Mouse (Mus musculus): ENCODE results near the gene Agbl5. TPM values are rescaled to one million over a fixed set of nuclear protein-coding genes. Genes with fewer than 3 reads are reported as not detected.
A peak's percentile ranks its signal among the peaks of the same experiment; 100 is the strongest.

Gene Agbl5
- polyA plus RNA-seq, 2 experiments, result 27.7 to 61.9 TPM

DNA sequence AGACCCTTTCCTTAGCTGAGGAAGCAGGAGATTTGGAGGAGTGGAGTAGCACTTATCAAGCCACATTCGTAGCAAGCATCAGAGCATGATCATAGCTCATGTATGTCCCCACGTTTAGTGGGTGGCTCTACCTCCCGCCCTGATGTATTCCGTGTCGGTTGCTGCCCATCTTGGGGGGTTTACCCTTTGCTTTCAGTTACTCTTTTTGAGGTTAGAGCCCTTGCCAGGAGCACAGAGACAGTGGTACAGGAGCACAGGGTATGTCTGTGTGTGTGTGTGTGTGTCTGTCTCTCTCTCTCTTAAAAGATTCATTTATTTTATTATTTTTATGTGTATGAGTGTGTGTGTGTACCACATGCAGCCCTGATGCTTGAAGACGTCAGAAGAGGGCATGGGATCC is 34.6 kb downstream of the Agbl5 start:
- no peak for TF ChIP-seq POLR2A (IDR thresholded peaks at IDR 0.05; ENCODE audit: borderline replicate concordance, extremely low read depth, insufficient read depth, insufficient read length)
- no peak overlapping the region for H3K4me2 ChIP-seq (replicated peaks; ENCODE audit: low read depth, low read length, severe bottlenecking)
- no peak overlapping the region for H3K9ac ChIP-seq (ENCODE audit: low read depth, low read length, severe bottlenecking)
- H3K4me1 ChIP-seq (ENCODE audit: control insufficient read depth, insufficient read depth, low read length), result peaks cover 16% of the 10 kb centered on the region
- peaks cover 30% of the 10 kb centered on the region for H3K36me3 ChIP-seq (ENCODE audit: control insufficient read depth, insufficient read depth, low read length)
- no peaks in the 10 kb centered on the region for H3K9me3 ChIP-seq (ENCODE audit: control insufficient read depth, low read length)
- no peak for DNase-seq (ENCODE audit: low spot score)
- H3K27ac ChIP-seq (replicated peaks; ENCODE audit: low read depth, low read length), result no peak overlapping the region
- H3K27me3 ChIP-seq (ENCODE audit: control insufficient read depth, insufficient read depth, low read length), result no peaks in the 10 kb centered on the region
- 84% methylated on average over 6 of the region's 6 CpGs for WGBS
- no peak overlapping the region for H3K4me3 ChIP-seq (replicated peaks; ENCODE audit: low read length)
- ATAC-seq (ENCODE audit: low FRiP score, low read depth), result no peak

DNA sequence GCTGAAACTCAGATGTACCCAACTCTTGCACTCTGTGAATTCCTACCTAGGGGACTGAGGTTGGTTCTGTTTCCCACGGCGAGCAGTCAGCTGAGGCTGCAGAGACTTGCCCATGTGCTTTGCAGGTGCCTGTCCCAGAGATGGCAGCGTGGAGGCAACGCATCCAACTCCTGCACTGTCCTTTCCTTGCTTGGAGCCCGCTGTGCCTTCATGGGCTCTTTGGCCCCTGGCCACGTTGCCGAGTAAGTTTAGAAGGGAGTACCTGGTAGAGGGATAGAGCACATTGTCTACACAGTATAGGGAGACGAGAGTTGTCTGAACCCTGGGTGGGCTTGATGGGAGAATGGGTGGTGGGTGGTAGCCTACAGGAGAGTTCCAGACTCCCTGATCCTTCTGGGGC is 36.1 kb downstream of the Agbl5 start:
- H3K36me3 ChIP-seq (ENCODE audit: control insufficient read depth, insufficient read depth, low read length), result peaks cover 16% of the 10 kb centered on the region
- no peaks in the 10 kb centered on the region for H3K27me3 ChIP-seq (ENCODE audit: control insufficient read depth, insufficient read depth, low read length)
- H3K9ac ChIP-seq (ENCODE audit: low read depth, low read length, severe bottlenecking), result no peak overlapping the region
- no peak overlapping the region for H3K4me2 ChIP-seq (replicated peaks; ENCODE audit: low read depth, low read length, severe bottlenecking)
- ATAC-seq (ENCODE audit: low FRiP score, low read depth), result no peak
- H3K4me1 ChIP-seq (ENCODE audit: control insufficient read depth, insufficient read depth, low read length), result peaks cover 14% of the 10 kb centered on the region
- 74% methylated on average over 8 of the region's 8 CpGs for WGBS
- no peak for TF ChIP-seq POLR2A (IDR thresholded peaks at IDR 0.05; ENCODE audit: borderline replicate concordance, extremely low read depth, insufficient read depth, insufficient read length)
- no peaks in the 10 kb centered on the region for H3K9me3 ChIP-seq (ENCODE audit: control insufficient read depth, low read length)
- DNase-seq (ENCODE audit: low spot score), result no peak
- no peak overlapping the region for H3K4me3 ChIP-seq (replicated peaks; ENCODE audit: low read length)
- no peak overlapping the region for H3K27ac ChIP-seq (replicated peaks; ENCODE audit: low read depth, low read length)

DNA sequence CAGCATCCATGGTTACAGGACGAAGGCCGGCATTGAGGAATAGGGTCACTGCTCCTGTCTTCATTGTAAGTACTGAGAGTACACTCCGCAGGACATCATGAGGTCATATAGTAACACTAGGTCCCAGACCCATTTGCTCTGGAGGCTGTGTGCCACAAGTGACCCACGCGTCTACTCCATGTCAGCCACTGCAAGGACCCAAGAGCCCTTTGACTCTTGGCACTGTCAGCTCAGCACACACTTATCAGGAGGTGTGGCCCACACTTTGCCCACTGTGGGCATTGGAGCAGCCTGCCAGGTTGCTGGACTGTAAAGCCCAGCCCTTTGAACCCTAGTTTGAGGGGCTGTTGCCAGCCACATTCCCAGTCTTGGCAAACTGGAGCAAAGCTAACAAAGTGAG is 36.7 kb downstream of the Agbl5 start:
- Histone ChIP-seq H3K27me3 (ENCODE audit: control insufficient read depth, insufficient read depth, low read length) (no peaks in the 10 kb centered on the region), H3K4me1 (ENCODE audit: control insufficient read depth, insufficient read depth, low read length) (peaks cover 14% of the 10 kb centered on the region), H3K9me3 (ENCODE audit: control insufficient read depth, low read length) (no peaks in the 10 kb centered on the region), H3K4me3 (replicated peaks; ENCODE audit: low read length) (no peak overlapping the region), H3K4me2 (replicated peaks; ENCODE audit: low read depth, low read length, severe bottlenecking) (no peak overlapping the region), H3K27ac (replicated peaks; ENCODE audit: low read depth, low read length) (no peak overlapping the region), H3K36me3 (ENCODE audit: control insufficient read depth, insufficient read depth, low read length) (peaks cover 10% of the 10 kb centered on the region), H3K9ac (ENCODE audit: low read depth, low read length, severe bottlenecking) (no peak overlapping the region)
- ATAC-seq (ENCODE audit: low FRiP score, low read depth) (no peak), DNase-seq (ENCODE audit: low spot score) (no peak)
- no peak for TF ChIP-seq POLR2A (IDR thresholded peaks at IDR 0.05; ENCODE audit: borderline replicate concordance, extremely low read depth, insufficient read depth, insufficient read length)
- WGBS, result 86% methylated on average over 5 of the region's 5 CpGs

DNA sequence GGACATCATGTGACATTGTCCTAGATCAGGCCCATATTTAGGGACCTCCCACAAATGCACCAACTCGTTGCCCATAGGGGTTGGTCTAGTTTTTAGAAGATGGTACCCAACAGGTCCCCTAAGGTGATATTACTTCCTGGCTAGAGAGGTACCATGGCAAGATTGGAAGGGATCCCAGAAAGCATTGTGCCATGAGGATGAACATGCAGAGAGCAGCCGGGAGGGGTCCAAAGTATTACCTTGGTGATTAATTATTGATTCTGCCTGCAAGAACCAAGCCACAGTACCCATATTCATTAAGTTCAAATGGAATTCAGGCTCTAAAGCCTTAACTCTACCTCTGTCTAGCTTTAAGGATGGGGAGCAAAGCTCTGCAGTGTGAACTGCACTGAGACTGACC is 37.6 kb downstream of the Agbl5 start:
- 78% methylated on average over 2 of the region's 2 CpGs for WGBS
- no peak for ATAC-seq (ENCODE audit: low FRiP score, low read depth)
- H3K4me1 ChIP-seq (ENCODE audit: control insufficient read depth, insufficient read depth, low read length), result peaks cover 14% of the 10 kb centered on the region
- H3K27me3 ChIP-seq (ENCODE audit: control insufficient read depth, insufficient read depth, low read length), result no peaks in the 10 kb centered on the region
- no peak overlapping the region for H3K9ac ChIP-seq (ENCODE audit: low read depth, low read length, severe bottlenecking)
- H3K4me2 ChIP-seq (replicated peaks; ENCODE audit: low read depth, low read length, severe bottlenecking), result no peak overlapping the region
- H3K36me3 ChIP-seq (ENCODE audit: control insufficient read depth, insufficient read depth, low read length), result peaks cover 1% of the 10 kb centered on the region
- no peak for TF ChIP-seq POLR2A (IDR thresholded peaks at IDR 0.05; ENCODE audit: borderline replicate concordance, extremely low read depth, insufficient read depth, insufficient read length)
- no peak for DNase-seq (ENCODE audit: low spot score)
- no peak overlapping the region for H3K27ac ChIP-seq (replicated peaks; ENCODE audit: low read depth, low read length)
- H3K4me3 ChIP-seq (replicated peaks; ENCODE audit: low read length), result no peak overlapping the region
- H3K9me3 ChIP-seq (ENCODE audit: control insufficient read depth, low read length), result no peaks in the 10 kb centered on the region

- 0 out of 2 replicates have a peak, but pooled peaks have one; percentile 17 for ATAC-seq (ENCODE audit: low FRiP score, low read depth)
- no peak overlapping the region for H3K4me3 ChIP-seq (replicated peaks; ENCODE audit: low read length)
- no peak for DNase-seq (ENCODE audit: low spot score)
- no peak for TF ChIP-seq POLR2A (IDR thresholded peaks at IDR 0.05; ENCODE audit: borderline replicate concordance, extremely low read depth, insufficient read depth, insufficient read length)
- H3K4me1 ChIP-seq (ENCODE audit: control insufficient read depth, insufficient read depth, low read length), result no peaks in the 10 kb centered on the region
- H3K9me3 ChIP-seq (ENCODE audit: control insufficient read depth, low read length), result no peaks in the 10 kb centered on the region
- H3K4me2 ChIP-seq (replicated peaks; ENCODE audit: low read depth, low read length, severe bottlenecking), result peak overlapping the region; percentile 15; the same call in 1 of the 2 replicates
- H3K9ac ChIP-seq (ENCODE audit: low read depth, low read length, severe bottlenecking), result no peak overlapping the region
- WGBS, result 49% methylated on average over 7 of the region's 7 CpGs
- no peak overlapping the region for H3K27ac ChIP-seq (replicated peaks; ENCODE audit: low read depth, low read length)
- no peaks in the 10 kb centered on the region for H3K36me3 ChIP-seq (ENCODE audit: control insufficient read depth, insufficient read depth, low read length)
- H3K27me3 ChIP-seq (ENCODE audit: control insufficient read depth, insufficient read depth, low read length), result no peaks in the 10 kb centered on the region
Measured at GRCm38 (mm10) chr5:30927945-30928529, 39.5 kb downstream of the Agbl5 start.

Measured in limb, embryonic 14.5 days (tissue).